Mouse (Mus musculus): ENCODE measurements around the gene Anks1.
"Not testable (repeated sequence)": the region's sequence is repeated elsewhere in the genome, so short reads cannot be mapped to it uniquely, and the experiment has no call there.

The Anks1 gene

GRCm38 (mm10) chr17:27999683-28000273, 90.7 kb downstream of the Anks1 start:
- DNase-seq (ENCODE audit: low spot score) = not testable (repeated sequence)

- DNase-seq (ENCODE audit: low spot score) = no peak
Observed at GRCm38 (mm10) chr17:28000389-28000788, 91.3 kb downstream of the Anks1 start.

GRCm38 (mm10) chr17:28000851-28001250, 91.7 kb downstream of the Anks1 start:
- DNase-seq (ENCODE audit: low spot score) = no peak

DNA sequence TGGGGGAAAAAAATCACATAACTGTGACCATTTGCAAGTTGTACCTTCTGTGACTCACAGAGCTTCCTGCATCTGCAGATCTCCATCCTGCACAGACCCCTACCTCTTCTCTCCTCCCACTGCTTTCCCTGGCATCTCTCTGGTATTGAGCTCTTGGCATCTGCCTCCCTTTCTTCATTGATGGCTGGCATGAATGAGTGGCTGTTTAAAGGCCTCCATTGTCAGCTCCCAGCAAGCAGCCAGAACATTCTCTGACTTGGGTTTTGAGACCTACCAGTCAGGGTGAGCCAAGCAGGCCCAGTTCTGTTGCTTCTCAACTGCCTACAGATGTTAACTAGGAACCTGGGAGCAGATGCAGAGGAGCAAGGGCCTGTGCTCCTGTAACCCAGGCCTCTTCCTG, 96.3 kb downstream of the Anks1 start:
- DNase-seq (ENCODE audit: low spot score) = no peak

DNA sequence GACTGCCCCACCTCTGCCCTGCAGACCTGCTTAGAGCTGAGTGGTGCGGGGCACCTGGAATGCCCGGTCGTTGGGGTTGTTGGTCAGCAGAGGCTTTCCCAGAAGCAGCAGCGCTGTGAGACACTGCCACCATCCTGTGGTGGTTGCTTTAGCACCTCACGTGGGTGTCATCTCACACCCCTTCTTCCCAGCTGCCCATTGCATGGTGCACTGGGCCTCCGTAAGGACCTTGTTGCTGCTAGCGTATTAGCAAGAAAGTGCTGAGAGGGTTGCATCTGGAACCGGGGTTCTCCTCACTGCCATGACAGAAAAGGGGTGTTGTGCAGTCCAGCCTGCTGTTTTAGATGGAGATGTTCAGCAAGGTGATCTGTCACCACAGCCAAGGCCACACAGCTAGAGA, 97.1 kb downstream of the Anks1 start:
- DNase-seq (ENCODE audit: low spot score) = no peak

GRCm38 (mm10) chr17:28006611-28007010, 97.5 kb downstream of the Anks1 start:
- DNase-seq (ENCODE audit: low spot score) = no peak

- DNase-seq (ENCODE audit: low spot score) = peak; percentile 30
Observed at GRCm38 (mm10) chr17:28007179-28007811, 98.2 kb downstream of the Anks1 start.

GRCm38 (mm10) chr17:28007857-28008564, 98.9 kb downstream of the Anks1 start:
- DNase-seq (ENCODE audit: low spot score) = peak; percentile 38

GRCm38 (mm10) chr17:28008565-28008981, 99.5 kb downstream of the Anks1 start:
- DNase-seq (ENCODE audit: low spot score) = peak; percentile 33

- no peak for DNase-seq (ENCODE audit: low spot score)
Observed at GRCm38 (mm10) chr17:28009066-28009715, 100.1 kb downstream of the Anks1 start.

DNA sequence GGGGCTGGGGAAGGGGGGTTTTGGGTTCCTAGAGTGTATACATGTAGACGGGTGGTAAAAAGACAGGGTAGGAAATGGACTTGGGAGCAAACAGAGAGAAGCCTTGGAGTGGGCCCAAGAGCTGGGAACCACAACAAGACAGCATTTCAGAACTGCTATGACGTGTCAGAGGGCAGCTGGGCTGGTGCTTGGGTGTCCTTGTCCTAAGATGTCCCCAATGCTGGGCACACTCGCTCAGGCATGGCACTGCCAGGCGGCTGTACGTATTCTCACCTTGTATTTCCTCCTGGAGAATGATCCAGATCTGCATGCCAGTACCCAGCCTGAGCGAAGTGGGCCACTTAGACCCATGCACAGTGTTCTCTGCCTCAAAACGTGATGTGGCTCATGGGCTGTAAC, 100.6 kb downstream of the Anks1 start:
- no peak for DNase-seq (ENCODE audit: low spot score)

GRCm38 (mm10) chr17:28010925-28011324, 101.8 kb downstream of the Anks1 start:
- DNase-seq (ENCODE audit: low spot score) = no peak

GRCm38 (mm10) chr17:28012851-28013250, 103.7 kb downstream of the Anks1 start:
- DNase-seq (ENCODE audit: low spot score) = no peak

DNA sequence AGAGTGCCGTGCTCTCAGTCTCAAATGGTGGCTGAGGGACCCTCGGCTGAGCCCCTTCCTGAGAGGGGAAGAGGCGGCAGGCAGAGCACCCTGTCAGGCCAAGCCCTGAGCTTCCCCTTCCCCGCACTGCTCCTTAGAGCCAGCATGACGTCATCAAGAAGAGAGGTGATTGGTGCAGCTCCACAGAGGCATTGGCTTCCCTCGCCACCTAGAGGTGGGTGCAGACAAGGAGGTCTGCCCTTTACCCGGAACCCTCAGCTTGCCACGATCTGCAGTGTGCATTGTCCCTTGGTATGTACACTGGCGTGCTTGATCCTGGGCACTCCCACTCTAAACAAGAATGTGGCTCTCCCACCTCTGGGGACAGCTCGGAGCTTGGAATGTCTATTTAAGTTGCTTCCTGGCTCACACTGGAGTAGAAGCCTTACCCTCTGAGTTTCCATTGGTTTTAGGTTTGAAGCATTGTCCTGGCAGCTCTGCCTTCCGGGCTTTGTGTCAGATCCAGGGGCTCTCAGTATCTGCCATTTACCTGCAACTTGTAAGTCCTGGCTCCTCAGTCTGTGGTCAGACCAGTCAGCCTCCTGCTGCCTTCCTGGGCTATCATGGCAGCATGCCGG, 104.3 kb downstream of the Anks1 start:
- peak; percentile 54 for DNase-seq (ENCODE audit: low spot score)

DNA sequence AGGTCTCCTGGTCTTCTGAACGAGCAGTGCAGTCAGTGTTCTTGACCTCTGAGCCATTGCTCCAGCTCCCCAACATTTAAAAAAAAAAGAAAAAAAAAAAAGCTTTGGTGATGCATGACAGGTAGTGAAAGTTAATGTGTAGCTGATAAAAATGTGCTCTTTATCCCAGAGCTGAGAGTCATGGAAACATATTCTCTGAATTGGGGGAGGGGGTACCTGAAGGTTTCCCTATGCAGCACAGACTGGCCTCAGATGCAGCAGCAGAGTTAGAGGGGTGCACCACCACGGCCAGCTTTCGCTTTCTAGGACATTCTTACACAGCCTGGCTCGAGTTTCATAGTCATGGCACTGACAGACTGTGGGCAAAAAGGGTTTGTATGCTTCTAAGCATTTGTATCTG, 105.3 kb downstream of the Anks1 start:
- no peak for DNase-seq (ENCODE audit: low spot score)

DNA sequence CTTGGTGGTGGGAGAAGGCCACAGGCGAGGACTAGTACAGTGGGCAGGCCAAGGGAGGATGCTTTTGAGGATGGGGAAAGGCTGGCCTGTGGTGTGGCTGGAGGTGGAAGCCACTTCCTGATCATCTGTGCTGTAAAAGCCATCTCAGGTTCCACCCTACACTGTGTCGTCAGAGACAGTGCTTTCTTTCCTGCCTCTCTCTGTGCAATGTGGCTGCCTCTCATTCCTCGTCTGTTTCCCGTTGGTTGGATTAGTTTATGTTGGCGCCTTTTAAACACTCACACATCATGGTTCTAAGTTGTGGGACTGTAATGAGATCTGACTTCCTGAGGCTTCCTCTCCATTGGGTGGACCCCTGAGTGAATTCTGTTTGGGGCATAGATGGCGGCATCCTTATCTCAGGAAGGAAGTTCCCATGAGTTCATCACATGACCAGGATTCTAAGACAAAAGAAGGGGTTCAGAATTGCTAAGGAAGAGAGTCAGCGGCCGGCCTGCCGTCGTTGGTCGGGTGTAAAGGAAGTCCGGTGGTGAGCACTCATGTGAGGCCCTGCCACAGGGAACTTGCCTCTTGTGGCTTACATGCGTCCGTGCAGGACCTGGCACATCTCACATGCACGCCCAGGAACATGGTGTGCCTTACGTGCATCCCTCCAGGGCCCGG, 106.1 kb downstream of the Anks1 start:
- no peak for DNase-seq (ENCODE audit: low spot score)

GRCm38 (mm10) chr17:28016056-28016797, 107.1 kb downstream of the Anks1 start:
- DNase-seq (ENCODE audit: low spot score) = no peak

GRCm38 (mm10) chr17:28018344-28018743, 109.2 kb downstream of the Anks1 start:
- no peak for DNase-seq (ENCODE audit: low spot score)

DNA sequence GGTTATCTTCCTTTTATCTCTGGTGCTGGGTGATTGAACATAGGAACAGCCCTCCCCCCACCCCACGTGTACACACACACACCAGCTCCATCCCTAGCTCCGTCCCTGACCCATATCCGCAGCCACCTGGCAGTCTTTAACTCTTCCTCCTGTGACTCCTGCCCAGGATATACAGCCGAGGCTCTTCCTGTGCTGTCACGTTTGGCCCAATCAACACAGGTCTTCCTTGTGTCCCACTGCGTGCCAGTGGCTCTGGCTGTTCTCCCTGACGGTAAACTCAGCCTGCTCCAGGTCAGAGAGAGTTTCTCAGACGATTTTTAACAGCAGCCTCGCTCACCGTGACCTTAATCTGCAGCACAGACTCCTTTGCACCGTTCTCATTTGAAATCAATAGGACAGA, 109.7 kb downstream of the Anks1 start:
- DNase-seq (ENCODE audit: low spot score) = no peak

- DNase-seq (ENCODE audit: low spot score) = no peak
Observed at GRCm38 (mm10) chr17:28019785-28020696, 110.9 kb downstream of the Anks1 start.

Measured in urinary bladder, postnatal 25 days (tissue).